Comparison of ENCODE assay signal across 26 mouse cellular contexts in the genomic region with DNA sequence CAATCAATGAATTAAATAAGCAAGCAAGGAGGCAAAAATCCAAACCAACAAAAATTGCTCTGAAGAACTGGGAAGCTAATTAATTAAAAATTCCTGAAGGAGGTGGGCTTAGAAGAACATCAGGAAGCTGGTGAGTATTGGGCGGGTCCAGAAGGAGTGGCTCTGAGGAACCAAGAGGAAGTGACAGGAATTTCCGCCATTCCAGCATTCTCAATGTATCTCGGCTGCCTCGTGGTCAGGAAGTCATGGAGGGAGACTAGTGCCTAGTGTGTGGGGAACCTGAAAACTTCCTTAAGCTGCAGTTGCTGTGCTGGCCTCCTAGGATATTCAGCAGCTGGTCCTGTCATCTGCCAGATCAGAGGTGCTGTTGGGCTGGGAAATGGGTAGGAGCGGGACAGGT. TPM values are rescaled to one million over a fixed set of nuclear protein-coding genes. Genes with fewer than 3 reads are reported as not detected.
"Had no signal": no experiment of that assay in that cellular context is flagged by ENCODE, and none has a peak within 500 bp of the region (broad histone marks: within the 10 kb centered on the region; RNA-seq: fewer than 3 reads in every experiment).

A gene (plus strand): TSS at position 220 of the 400 bp plus-strand sequence.

RNA-seq across cellular contexts. Expression of the gene that starts here (rescaled TPM):
- total RNA-seq: forebrain, postnatal 0 days; gastrocnemius, adult 18-20 months; gastrocnemius, adult 2 months; gastrocnemius, adult 8-10 months; gastrocnemius, postnatal 10 days; gastrocnemius, postnatal 14 days; gastrocnemius, postnatal 25 days; gastrocnemius, postnatal 36 days; gastrocnemius, postnatal 4 days; heart, adult 18-20 months; heart, adult 2 months; heart, adult 8-10 months had no signal
- polyA plus RNA-seq: cortical plate, adult 2 months; embryonic facial prominence, embryonic 10.5 days; embryonic facial prominence, embryonic 11.5 days; embryonic facial prominence, embryonic 12.5 days; embryonic facial prominence, embryonic 13.5 days; erythroblast, embryonic 14.5 days; forebrain, embryonic 12.5 days; forebrain, embryonic 13.5 days; forebrain, embryonic 14.5 days; forebrain, embryonic 15.5 days; forebrain, embryonic 16.5 days; forebrain, postnatal 0 days; frontal cortex, adult 2 months; gonadal fat pad, adult 2 months; heart, adult 2 months; heart, embryonic 11.5 days had no signal
